Mouse (Mus musculus) myocyte (in vitro differentiated cells): ENCODE measurements around the gene Tmem128. TPM values are rescaled to one million over a fixed set of nuclear protein-coding genes. Genes with fewer than 3 reads are reported as not detected.
A peak's percentile ranks its signal among the peaks of the same experiment; 100 is the strongest.

Source experiments
- H3K27me3 ChIP-seq: one replicate; pipeline ENCODE4 v1.6.1; 2011; ENCODE audit not compliant: control insufficient read depth, insufficient read depth, insufficient read length
- H3K36me3 ChIP-seq: one replicate; pipeline ENCODE4 v1.6.1; 2011; ENCODE audit not compliant: control insufficient read depth, insufficient read depth
- H3K4me2 ChIP-seq: one replicate; pipeline ENCODE4 v1.6.1; 2011; ENCODE audit warnings: low read depth, control low read depth
- H3K4me3 ChIP-seq: one replicate; pipeline ENCODE4 v1.5.1; 2011; ENCODE audit warnings: mild to moderate bottlenecking, control low read depth, moderate library complexity
- H3K79me2 ChIP-seq: one replicate; pipeline ENCODE4 v1.6.1; 2011; ENCODE audit not compliant: control insufficient read depth, insufficient read depth
- H3ac ChIP-seq: one replicate; pipeline ENCODE4 v1.6.1; 2011; ENCODE audit not compliant: control insufficient read depth, insufficient read length
- CEBPB ChIP-seq: IDR thresholded peaks from 2 replicates; pipeline ENCODE4 v1.6.1; 2011; ENCODE audit warnings: mild to moderate bottlenecking, moderate library complexity; ENCODE audit not compliant: poor library complexity, insufficient read depth, severe bottlenecking
- E2F4 ChIP-seq: IDR thresholded peaks from one replicate; pipeline ENCODE4 v1.6.1; 2011; ENCODE audit warnings: mild to moderate bottlenecking, control low read depth, moderate library complexity; ENCODE audit not compliant: insufficient read depth
- MAX ChIP-seq: IDR thresholded peaks from one replicate; pipeline ENCODE4 v1.6.1; 2011; ENCODE audit warnings: low read depth, mild to moderate bottlenecking, control low read depth
- MYOD1 ChIP-seq, 3 experiments: IDR thresholded peaks; one replicate each; pipeline ENCODE4 v1.6.1; 2011; ENCODE audit warnings: control low read depth in 2 of 3, low read depth in 2 of 3, mild to moderate bottlenecking in 2 of 3, moderate library complexity in 1 of 3; ENCODE audit not compliant: insufficient read length in 2 of 3, control insufficient read depth in 1 of 3
- MYOG ChIP-seq, 3 experiments: IDR thresholded peaks; one replicate each; pipeline ENCODE4 v1.6.1; 2011; ENCODE audit warnings: control low read depth in 2 of 3, low read depth in 2 of 3, mild to moderate bottlenecking in 2 of 3; ENCODE audit not compliant: insufficient read length in 2 of 3, control insufficient read depth in 1 of 3, insufficient read depth in 1 of 3
- POLR2A ChIP-seq: IDR thresholded peaks from one replicate; pipeline ENCODE4 v1.6.1; 2011; ENCODE audit warnings: low read depth, mild to moderate bottlenecking, control low read depth, moderate library complexity; ENCODE audit not compliant: insufficient read length
- POLR2AphosphoS2 ChIP-seq: IDR thresholded peaks from one replicate; pipeline ENCODE4 v1.6.1; 2011; ENCODE audit warnings: low read depth, control low read depth; ENCODE audit not compliant: insufficient read length
- REST ChIP-seq: IDR thresholded peaks from one replicate; pipeline ENCODE4 v1.6.1; 2011; ENCODE audit warnings: mild to moderate bottlenecking, control low read depth, moderate library complexity; ENCODE audit not compliant: insufficient read depth, insufficient read length
- SRF ChIP-seq: IDR thresholded peaks from one replicate; pipeline ENCODE4 v1.6.1; 2011; ENCODE audit warnings: low read depth; ENCODE audit not compliant: control insufficient read depth, insufficient read length
- TCF12 ChIP-seq: IDR thresholded peaks from one replicate; pipeline ENCODE4 v1.6.1; 2011; ENCODE audit warnings: mild to moderate bottlenecking, control low read depth; ENCODE audit not compliant: poor library complexity, insufficient read depth, severe bottlenecking
- TCF3 ChIP-seq: IDR thresholded peaks from one replicate; pipeline ENCODE4 v1.6.1; 2011; ENCODE audit warnings: low read depth, control low read depth; ENCODE audit not compliant: insufficient read length
- USF1 ChIP-seq: IDR thresholded peaks from one replicate; pipeline ENCODE4 v1.6.1; 2011; ENCODE audit warnings: low read depth, mild to moderate bottlenecking, control low read depth, moderate library complexity
- polyA plus RNA-seq: library from polyadenylated mRNA; unstranded; fragments of >200 nt; fragmentation: generic; extraction: Trizol; gene quantifications from one replicate; pipeline ENCODE4 v1.2.1, GENCODE M21; 2012; ENCODE audit warnings: missing spikeins

Gene Tmem128
- 24.0 TPM for polyA plus RNA-seq

- peak within 1 kb of the TSS; percentile 81 for H3K4me2 ChIP-seq
- H3ac ChIP-seq, result no peak within 1 kb of the TSS
- peaks cover 16% of the 10 kb centered on the region for H3K36me3 ChIP-seq
- peak within 1 kb of the TSS; percentile 73 for H3K4me3 ChIP-seq
- no peaks in the 10 kb centered on the region for H3K79me2 ChIP-seq
- no peaks in the 10 kb centered on the region for H3K27me3 ChIP-seq
- TF ChIP-seq SRF, result no peak
- peak; percentile 71 for TF ChIP-seq POLR2AphosphoS2
- TF ChIP-seq POLR2A, result peak; percentile 79
Measured at GRCm38 (mm10) chr5:38260107-38260682, at the start of gene Tmem128. Gene Tmem128, plus strand, starts transcription at chr5:38260185.

GRCm38 (mm10) chr5:38211691-38212090 lies 48.3 kb upstream of the Tmem128 start:
- TF ChIP-seq E2F4 (no peak), TCF12 (no peak), TCF3 (no peak), SRF (no peak), CEBPB (no peak), MYOD1 (IDR thresholded peaks at IDR 0.05; ENCODE audit: control insufficient read depth in 1 of 3, insufficient read length in 2 of 3, low read depth in 2 of 3) (no peak), MYOG (IDR thresholded peaks at IDR 0.05; ENCODE audit: control insufficient read depth in 1 of 3, insufficient read depth in 1 of 3, insufficient read length in 2 of 3, low read depth in 2 of 3) (no peak), MAX (no peak), POLR2A (no peak), POLR2AphosphoS2 (no peak)
- Histone ChIP-seq H3K79me2 (no peaks in the 10 kb centered on the region), H3K36me3 (peaks cover 13% of the 10 kb centered on the region), H3K4me2 (no peak overlapping the region), H3ac (no peak overlapping the region), H3K27me3 (no peaks in the 10 kb centered on the region), H3K4me3 (no peak overlapping the region)

- H3K4me3 ChIP-seq, result no peak overlapping the region
- no peaks in the 10 kb centered on the region for H3K79me2 ChIP-seq
- H3ac ChIP-seq, result no peak overlapping the region
- H3K36me3 ChIP-seq, result peaks cover 13% of the 10 kb centered on the region
- no peaks in the 10 kb centered on the region for H3K27me3 ChIP-seq
- no peak overlapping the region for H3K4me2 ChIP-seq
- TF ChIP-seq SRF (no peak), CEBPB (no peak), TCF12 (no peak), USF1 (no peak), POLR2AphosphoS2 (no peak), E2F4 (no peak), MYOG (IDR thresholded peaks at IDR 0.05; ENCODE audit: control insufficient read depth in 1 of 3, insufficient read depth in 1 of 3, insufficient read length in 2 of 3, low read depth in 2 of 3) (no peak)
Measured at GRCm38 (mm10) chr5:38213009-38213408, 47.0 kb upstream of the Tmem128 start.

- Histone ChIP-seq H3K36me3 (no peaks in the 10 kb centered on the region), H3K4me2 (peak overlapping the region; percentile 89), H3K79me2 (peaks cover 39% of the 10 kb centered on the region), H3ac (peak overlapping the region; percentile 82), H3K27me3 (no peaks in the 10 kb centered on the region), H3K4me3 (peak overlapping the region; percentile 88)
- no peak for TF ChIP-seq POLR2A
- peak in 1 of 3 experiments; percentile 35 for TF ChIP-seq MYOD1 (IDR thresholded peaks at IDR 0.05; ENCODE audit: control insufficient read depth in 1 of 3, insufficient read length in 2 of 3, low read depth in 2 of 3)
- no peak for TF ChIP-seq MAX
- no peak for TF ChIP-seq CEBPB
- no peak for TF ChIP-seq TCF3
Measured at GRCm38 (mm10) chr5:38219771-38220307, 40.1 kb upstream of the Tmem128 start.

GRCm38 (mm10) chr5:38220328-38220912 lies 39.6 kb upstream of the Tmem128 start, which contains the start of the genes Zbtb49 and Lyar:
Gene Zbtb49, minus strand, starts transcription at chr5:38220457.
Gene Lyar, plus strand, starts transcription at chr5:38220470.
- Histone ChIP-seq H3K36me3 (no peaks in the 10 kb centered on the region), H3K4me3 (peak within 1 kb of the TSS; percentile 88), H3K4me2 (peak within 1 kb of the TSS; percentile 91), H3K27me3 (no peaks in the 10 kb centered on the region), H3K79me2 (peaks cover 39% of the 10 kb centered on the region), H3ac (peak within 1 kb of the TSS; percentile 82)
- no peak for TF ChIP-seq MYOG (IDR thresholded peaks at IDR 0.05; ENCODE audit: control insufficient read depth in 1 of 3, insufficient read depth in 1 of 3, insufficient read length in 2 of 3, low read depth in 2 of 3)
- TF ChIP-seq MAX, result peak; percentile 27
- TF ChIP-seq E2F4, result peak; percentile 57
- TF ChIP-seq SRF, result peak; percentile 10
- TF ChIP-seq POLR2A, result peak; percentile 98
- peak; percentile 98 for TF ChIP-seq POLR2AphosphoS2
- TF ChIP-seq REST, result no peak
